Mouse (Mus musculus): ENCODE results near the gene Ptprn2.

Ptprn2 gene

DNA sequence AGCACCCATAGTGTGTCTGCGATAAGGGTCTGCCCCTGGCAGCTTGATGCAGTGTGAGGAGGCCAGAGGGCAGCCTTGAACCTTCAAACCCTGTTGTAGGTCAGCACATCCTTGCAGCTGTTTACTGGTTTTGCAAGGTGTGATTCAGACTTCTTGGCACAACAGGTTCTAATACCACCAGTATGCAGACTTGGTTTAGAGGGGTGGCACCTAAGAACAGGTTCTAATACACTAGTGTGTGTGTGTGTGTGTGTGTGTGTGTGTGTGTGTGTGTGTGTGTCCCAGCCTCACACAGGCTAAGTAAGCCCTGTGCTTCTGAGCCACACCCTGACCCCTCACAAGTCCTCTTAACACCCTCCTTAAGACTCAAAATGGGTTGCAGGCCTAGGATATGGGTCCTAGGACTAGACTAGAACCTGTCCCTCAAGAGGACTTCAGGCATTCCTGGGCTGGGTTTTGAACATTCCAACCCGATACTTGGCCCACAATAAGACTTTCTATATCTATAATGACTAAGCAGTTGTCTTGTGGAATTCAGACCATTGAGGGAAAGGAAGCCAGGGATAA is 770.3 kb downstream of the Ptprn2 start:
- DNase-seq (ENCODE audit: low read depth, low spot score), result no peak

GRCm38 (mm10) chr12:117256849-117257204 is 771.3 kb downstream of the Ptprn2 start:
- no peak for DNase-seq (ENCODE audit: low read depth, low spot score)

DNA sequence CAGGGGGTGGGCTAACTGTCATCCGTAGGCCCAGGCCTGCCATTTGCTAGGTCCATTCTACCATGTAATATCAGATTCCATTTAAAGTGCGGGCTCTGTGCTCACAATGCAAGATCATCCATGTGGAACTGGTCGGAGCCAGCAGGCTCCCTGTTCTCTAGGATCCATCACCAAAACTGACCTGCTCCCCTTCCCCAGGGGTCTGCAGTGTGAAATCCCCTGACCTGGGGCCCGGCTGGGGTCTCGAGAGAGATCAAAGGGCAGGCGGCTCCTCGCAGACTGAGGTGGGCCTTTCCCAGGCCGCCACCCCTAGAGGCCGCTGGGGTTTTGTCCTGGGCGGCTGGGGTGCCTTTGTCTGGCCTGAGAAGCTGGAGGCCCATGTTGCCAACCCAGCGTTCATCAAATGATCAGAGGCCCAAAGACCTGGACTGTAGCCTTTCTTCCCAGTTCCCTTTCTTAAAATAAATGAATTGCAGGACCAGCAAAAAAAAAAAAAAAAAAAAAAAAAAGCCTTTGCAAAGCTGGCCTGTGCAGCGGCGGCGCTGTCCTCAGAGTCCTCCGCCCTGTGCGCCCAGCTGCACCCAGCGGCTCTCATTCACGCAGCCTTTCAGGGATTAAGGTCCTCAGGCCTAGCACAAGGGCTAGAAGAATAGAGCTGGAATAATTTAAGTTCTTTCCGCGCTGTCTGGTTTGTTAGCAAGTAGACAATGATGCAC is 771.8 kb downstream of the Ptprn2 start:
- no peak for DNase-seq (ENCODE audit: low read depth, low spot score)

- no peak for DNase-seq (ENCODE audit: low read depth, low spot score)
These were observed 772.5 kb downstream of the Ptprn2 start for GRCm38 (mm10) chr12:117257921-117258497.

- no peak for DNase-seq (ENCODE audit: low read depth, low spot score)
These were observed 775.1 kb downstream of the Ptprn2 start for GRCm38 (mm10) chr12:117260391-117261164.

DNA sequence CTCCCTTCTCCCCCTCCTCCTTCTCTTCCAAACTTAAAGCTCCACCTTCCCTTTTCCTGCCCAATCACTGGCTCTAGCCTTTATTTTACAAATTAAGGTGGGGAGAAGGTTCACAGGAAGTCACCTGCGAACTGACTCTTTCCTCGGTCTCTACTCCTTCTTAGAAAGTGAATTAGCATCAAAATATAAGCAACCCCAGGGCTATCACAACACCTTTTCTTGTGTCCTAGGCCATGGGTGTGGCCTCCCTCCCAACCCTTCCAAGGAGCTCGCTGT is 775.6 kb downstream of the Ptprn2 start:
- no peak for DNase-seq (ENCODE audit: low read depth, low spot score)

DNA sequence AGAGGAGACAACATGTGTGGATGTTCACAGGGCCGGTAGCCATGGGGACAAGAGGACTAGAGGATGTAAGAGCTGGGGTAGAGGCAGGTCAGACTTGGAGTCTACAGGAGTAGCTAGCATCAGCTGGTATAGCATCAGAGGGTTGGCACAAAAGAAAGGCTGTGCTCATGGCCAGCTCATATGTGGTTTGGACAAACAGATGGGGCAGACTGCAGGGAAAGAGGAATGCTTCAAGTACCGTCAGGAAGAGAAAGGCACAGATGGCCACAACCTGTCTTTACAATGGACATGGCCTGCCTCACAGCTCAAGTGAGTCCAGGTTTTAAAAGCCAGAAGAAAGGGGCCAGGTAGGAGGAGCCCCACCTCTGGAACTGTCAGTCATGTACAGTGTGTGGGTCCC is 776.5 kb downstream of the Ptprn2 start:
- no peak for DNase-seq (ENCODE audit: low read depth, low spot score)

DNA sequence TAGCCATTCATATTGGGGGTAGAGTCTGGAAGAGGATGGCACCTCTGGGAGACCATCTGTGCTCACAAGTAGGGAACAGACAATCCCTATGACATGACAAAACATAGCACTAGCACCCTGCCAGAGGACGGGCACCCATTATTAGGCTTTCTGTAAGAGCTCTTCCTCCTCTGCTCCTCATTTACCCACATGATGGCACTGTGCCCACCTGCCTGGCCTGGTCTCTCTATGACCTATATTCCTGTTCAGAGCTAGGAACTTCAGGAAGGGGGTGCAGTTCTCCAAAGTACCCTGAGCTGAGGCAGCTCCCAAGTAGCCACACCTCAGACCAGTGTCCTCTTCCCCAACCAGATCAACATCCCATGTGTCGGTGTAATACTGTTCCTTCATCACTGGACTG is 777.6 kb downstream of the Ptprn2 start:
- DNase-seq (ENCODE audit: low read depth, low spot score), result no peak

GRCm38 (mm10) chr12:117265211-117265610 is 779.7 kb downstream of the Ptprn2 start:
- DNase-seq (ENCODE audit: low read depth, low spot score), result no peak

DNA sequence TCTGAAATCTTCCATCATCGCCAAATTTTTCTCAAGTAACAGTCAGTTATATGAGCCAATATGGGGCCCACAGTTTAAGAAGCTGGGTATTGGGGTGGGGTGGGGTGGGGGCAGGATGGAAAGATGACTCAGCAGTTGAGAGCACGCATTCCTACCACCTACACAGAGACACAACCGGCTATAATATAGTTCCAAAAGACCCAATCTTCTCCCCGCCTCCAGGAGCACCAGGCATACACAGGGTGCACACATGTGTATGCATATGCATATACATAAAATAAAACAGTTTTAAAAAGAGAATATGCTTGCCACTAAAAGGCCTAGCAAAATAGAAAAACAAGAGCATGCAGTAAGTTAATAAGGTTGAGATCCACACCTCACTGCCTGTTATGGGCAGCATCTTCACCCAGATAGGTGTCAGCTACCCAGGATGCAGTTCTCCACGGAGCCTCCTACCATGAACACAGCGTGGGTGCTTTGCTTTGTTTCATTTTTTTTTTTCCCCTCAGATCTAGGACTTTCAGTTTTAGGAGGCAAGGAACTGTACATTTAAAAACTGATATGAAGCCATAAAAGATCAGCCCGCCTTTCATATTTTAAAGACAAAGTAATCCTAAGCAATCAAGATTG is 783.1 kb downstream of the Ptprn2 start:
- DNase-seq (ENCODE audit: low read depth, low spot score), result no peak

DNA sequence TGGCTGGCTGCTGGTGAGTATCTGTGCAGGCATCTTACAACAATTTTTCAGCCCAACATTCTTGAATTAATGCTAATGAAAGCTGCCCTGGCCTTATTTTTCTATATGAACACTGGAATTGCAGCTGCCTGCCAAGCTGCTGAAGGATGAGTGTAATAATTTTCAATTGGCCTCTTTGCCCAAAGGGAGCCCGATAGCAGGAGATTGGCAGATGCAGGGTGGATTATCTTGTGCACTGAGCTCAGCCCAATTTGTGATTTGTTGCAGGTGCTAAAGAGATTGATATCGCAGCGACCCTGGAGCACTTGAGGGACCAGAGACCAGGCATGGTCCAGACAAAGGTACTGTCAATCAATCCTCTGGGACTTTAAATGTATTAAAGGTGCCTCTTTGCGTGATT is 783.8 kb downstream of the Ptprn2 start:
- no peak for DNase-seq (ENCODE audit: low read depth, low spot score)

- no peak for DNase-seq (ENCODE audit: low read depth, low spot score)
These were observed 784.7 kb downstream of the Ptprn2 start for GRCm38 (mm10) chr12:117270199-117270598.

DNA sequence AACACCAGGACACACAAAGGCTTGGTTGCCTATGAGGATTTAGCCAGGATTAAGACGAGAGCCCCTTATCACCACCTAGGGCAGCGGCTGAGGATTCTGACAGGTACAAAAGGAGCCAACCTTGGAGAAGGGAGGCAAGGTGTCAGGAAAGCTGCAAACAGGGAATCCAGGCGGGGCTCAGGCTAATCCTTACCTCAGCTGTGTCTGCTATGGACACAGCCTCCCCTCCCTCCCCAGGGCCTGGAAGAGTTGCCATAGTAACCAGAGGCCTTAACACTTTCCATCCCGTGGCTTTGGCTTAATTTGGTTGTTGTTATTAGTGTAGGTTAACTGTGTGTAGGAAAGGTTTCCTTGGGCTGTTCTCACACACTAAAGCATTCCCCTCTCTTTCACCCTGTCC is 787.6 kb downstream of the Ptprn2 start:
- DNase-seq (ENCODE audit: low read depth, low spot score), result no peak

GRCm38 (mm10) chr12:117274576-117274975 is 789.1 kb downstream of the Ptprn2 start:
- DNase-seq (ENCODE audit: low read depth, low spot score), result no peak

DNA sequence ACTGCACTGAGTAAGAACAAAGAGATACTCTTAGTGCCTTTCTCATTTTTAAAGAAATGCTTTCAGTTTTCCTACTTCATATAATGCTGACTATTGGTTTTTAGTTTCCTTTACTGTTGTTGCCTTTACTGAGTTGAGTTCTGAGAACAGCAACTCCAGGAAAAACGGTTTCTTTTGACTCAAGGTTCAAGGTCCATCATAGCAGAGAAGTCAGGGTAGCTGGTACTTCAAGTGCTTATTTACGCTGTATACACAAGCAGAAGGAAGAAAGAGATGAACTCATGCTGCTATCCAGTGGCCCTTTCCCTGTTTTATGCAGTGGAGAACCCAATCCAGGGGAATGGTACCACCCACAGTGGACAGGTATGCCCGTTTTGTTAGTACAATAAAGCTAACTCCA is 795.3 kb downstream of the Ptprn2 start:
- DNase-seq (ENCODE audit: low read depth, low spot score), result no peak

DNA sequence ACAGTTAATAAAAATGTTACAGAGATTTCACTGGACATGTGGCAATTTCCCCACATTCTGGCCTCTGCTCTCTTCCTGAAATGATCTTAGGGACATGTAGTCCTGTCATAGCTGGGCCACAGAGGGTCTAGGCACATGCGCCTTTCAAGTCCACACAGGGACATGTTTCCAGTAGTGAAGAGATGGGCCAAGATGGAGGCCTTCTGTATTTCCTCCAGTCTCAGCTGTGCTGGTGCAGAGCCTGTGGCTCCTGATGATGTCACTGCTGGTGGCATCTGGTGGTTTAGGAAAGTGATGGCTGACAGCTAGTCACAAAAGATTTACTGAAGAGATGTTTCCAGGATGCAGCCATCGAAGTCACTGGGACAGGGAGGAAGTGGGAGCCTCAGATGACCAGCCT is 797.1 kb downstream of the Ptprn2 start:
- DNase-seq (ENCODE audit: low read depth, low spot score), result no peak

DNA sequence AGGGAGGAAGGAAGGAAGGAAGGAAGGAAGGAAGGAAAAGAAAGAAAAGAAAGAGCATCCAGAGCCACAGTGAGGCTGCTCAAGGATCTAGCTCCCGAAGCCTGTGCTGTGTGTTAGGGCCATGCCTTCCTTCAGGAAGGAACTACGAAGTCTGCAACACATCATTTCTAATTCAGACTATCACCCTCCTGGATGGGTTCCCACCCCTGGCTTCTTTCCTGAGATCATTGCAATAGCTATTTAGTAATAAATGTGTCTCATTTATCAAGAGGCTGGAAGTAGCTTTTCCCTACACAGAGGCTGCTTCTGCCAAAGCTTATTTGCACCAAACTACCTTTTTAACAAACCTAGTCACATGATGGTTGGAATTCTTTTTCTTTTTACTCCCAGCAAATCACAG is 801.9 kb downstream of the Ptprn2 start:
- no peak for DNase-seq (ENCODE audit: low read depth, low spot score)

GRCm38 (mm10) chr12:117291943-117292342 is 806.4 kb downstream of the Ptprn2 start:
- no peak for DNase-seq (ENCODE audit: low read depth, low spot score)

DNA sequence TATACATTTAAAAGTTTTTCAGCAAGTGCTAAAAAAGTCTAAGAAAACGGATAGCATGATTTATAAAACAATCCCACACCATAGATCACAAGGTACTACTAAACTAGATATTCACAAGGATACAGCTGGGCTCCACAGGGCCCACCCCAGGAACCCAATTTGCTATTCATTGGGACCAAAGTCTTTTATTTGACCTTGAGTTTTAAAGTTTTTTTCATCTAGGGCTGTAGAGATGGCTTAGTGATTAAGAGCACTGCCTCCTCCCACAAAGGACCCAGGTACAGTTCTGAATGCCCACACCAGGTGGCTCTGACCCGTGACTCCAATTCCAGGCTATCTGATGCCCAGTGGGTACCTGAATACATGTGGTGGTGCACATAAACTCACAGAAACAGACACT is 811.3 kb downstream of the Ptprn2 start:
- DNase-seq (ENCODE audit: low read depth, low spot score), result no peak

DNA sequence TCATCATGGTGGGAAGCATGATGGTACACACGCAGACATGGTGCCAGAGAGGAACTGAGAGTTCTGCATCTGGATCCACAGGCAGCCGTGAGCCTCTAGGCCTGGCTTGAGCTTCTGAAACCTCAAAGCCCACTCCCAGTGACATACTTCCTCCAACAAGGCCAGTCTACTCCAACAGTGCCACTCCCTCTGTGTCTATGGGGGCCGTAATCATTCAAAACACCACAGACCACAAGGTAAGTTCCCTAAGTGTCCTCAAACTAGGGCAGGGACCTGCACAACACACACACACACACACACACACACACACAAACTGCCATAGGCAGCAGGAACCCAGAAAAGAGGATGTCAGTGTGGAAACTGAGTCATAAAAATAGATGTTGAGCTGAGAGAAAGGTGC is 813.6 kb downstream of the Ptprn2 start:
- DNase-seq (ENCODE audit: low read depth, low spot score), result no peak

GRCm38 (mm10) chr12:117304751-117305624 is 819.5 kb downstream of the Ptprn2 start:
- DNase-seq (ENCODE audit: low read depth, low spot score), result no peak
